Mouse (Mus musculus) G1E (cell line): Measurements from ENCODE around the gene Mapk14.

Experiments
- CTCF ChIP-seq: IDR thresholded peaks from 2 replicates; pipeline ENCODE4 v1.5.1; 2012; ENCODE audit warnings: low read depth, low read length, inconsistent platforms, mixed read lengths
- GATA1 ChIP-seq: IDR thresholded peaks from 2 replicates; pipeline ENCODE4 v1.6.1; 2012; ENCODE audit warnings: borderline replicate concordance, low read length, inconsistent platforms, mixed read lengths
- GATA2 ChIP-seq: IDR thresholded peaks from 2 replicates; pipeline ENCODE4 v1.6.1; 2012; ENCODE audit warnings: low read depth, low read length, inconsistent platforms, borderline replicate concordance
- TAL1 ChIP-seq: conservative IDR thresholded peaks from 2 replicates; pipeline ENCODE4 v1.6.1; 2012; ENCODE audit warnings: low read depth, low read length, inconsistent platforms, mixed read lengths

DNA sequence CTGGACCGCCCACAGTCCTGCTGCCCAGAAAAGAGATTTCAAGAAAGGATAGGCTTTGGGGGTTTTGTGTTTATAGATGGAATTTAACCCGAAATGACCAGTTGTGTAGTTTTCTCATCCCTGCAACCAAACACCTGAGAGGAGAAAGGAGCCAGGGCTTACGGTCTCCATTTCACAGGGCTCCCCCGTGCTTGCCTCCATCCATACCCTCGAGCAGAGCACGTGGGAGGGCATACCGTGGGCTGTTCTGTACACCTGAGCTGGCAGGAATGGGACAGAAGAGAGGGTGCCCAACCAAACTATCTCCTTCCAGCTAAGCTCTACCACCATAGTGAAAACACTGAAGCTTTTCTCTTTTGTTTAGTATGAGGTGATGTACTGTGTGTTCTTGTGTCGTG is 19.2 kb downstream of the Mapk14 start:
- TF ChIP-seq CTCF (no peak), GATA1 (no peak), TAL1 (no peak), GATA2 (no peak)
